Mouse (Mus musculus): ENCODE results near the gene Gnb1. TPM values are rescaled to one million over a fixed set of nuclear protein-coding genes. Genes with fewer than 3 reads are reported as not detected.
"Not testable (repeated sequence)": the region's sequence is repeated elsewhere in the genome, so short reads cannot be mapped to it uniquely, and the experiment has no call there.

The Gnb1 gene
- total RNA-seq (2021): 100 to 1,000 TPM; 444 to 453 TPM
- long read RNA-seq, experiment 1, transcript Gnb1-202 (11 exons, 3,088 nt): major isoform, 107 of 299 reads
- long read RNA-seq, experiment 1, transcript Gnb1-203 (12 exons, 3,143 nt): minor isoform, 26 of 299 reads
- long read RNA-seq, experiment 1, transcript Gnb1-201 (12 exons, 3,131 nt): minor isoform, 85 of 299 reads
- long read RNA-seq, experiment 1, transcript Gnb1-206 (4 exons, 812 nt): minor isoform, 5 of 299 reads
- long read RNA-seq, experiment 1, partial matches to known transcripts: 22 of 299 reads
- long read RNA-seq, experiment 1, other reads (novel, unspliced or antisense): 53 of 299 reads
- long read RNA-seq, experiment 2, transcript Gnb1-201 (12 exons, 3,131 nt): minor isoform, 23 of 85 reads
- long read RNA-seq, experiment 2, transcript Gnb1-203 (12 exons, 3,143 nt): minor isoform, 13 of 85 reads
- long read RNA-seq, experiment 2, transcript Gnb1-202 (11 exons, 3,088 nt): major isoform, 29 of 85 reads
- long read RNA-seq, experiment 2, partial matches to known transcripts: 3 of 85 reads
- long read RNA-seq, experiment 2, other reads (novel, unspliced or antisense): 15 of 85 reads

- peak; percentile 95 to 97 for DNase-seq
Observed at GRCm38 (mm10) chr4:155490990-155491504, at the start of gene Gnb1. TSS of gene Gnb1 (plus strand) at chr4:155491361.

- DNase-seq: no peak
Observed at GRCm38 (mm10) chr4:155442808-155443207, 48.4 kb upstream of the Gnb1 start.

GRCm38 (mm10) chr4:155451597-155451996 is 39.6 kb upstream of the Gnb1 start:
- no peak for DNase-seq

- no peak for DNase-seq
Observed at GRCm38 (mm10) chr4:155458575-155458974, 32.6 kb upstream of the Gnb1 start.

- DNase-seq: no peak
Observed at GRCm38 (mm10) chr4:155463050-155463449, 28.1 kb upstream of the Gnb1 start.

GRCm38 (mm10) chr4:155463611-155464010 is 27.6 kb upstream of the Gnb1 start:
- no peak for DNase-seq

GRCm38 (mm10) chr4:155464061-155464460 is 27.1 kb upstream of the Gnb1 start:
- DNase-seq: no peak

GRCm38 (mm10) chr4:155465607-155466006 is 25.6 kb upstream of the Gnb1 start:
- no peak for DNase-seq

- DNase-seq: no peak
Observed at GRCm38 (mm10) chr4:155466080-155466479, 25.1 kb upstream of the Gnb1 start.

GRCm38 (mm10) chr4:155467237-155468010 is 23.7 kb upstream of the Gnb1 start:
- no peak for DNase-seq

GRCm38 (mm10) chr4:155468952-155469351 is 22.2 kb upstream of the Gnb1 start, which contains the start of gene Tmem52:
TSS of gene Tmem52 (plus strand) at chr4:155469114.
- peak; percentile 67 to 79 for DNase-seq

- DNase-seq: peak; percentile 73 to 79
Observed at GRCm38 (mm10) chr4:155469590-155470262, 21.4 kb upstream of the Gnb1 start.

- DNase-seq: no peak
Observed at GRCm38 (mm10) chr4:155470263-155470953, 20.8 kb upstream of the Gnb1 start.

GRCm38 (mm10) chr4:155470997-155471396 is 20.2 kb upstream of the Gnb1 start:
- DNase-seq: no peak

- no peak for DNase-seq
Observed at GRCm38 (mm10) chr4:155471406-155471805, 19.8 kb upstream of the Gnb1 start.

- DNase-seq: no peak
Observed at GRCm38 (mm10) chr4:155472716-155473290, 18.4 kb upstream of the Gnb1 start.

- DNase-seq: peak; percentile 86 to 90
Observed at GRCm38 (mm10) chr4:155473319-155473718, 17.8 kb upstream of the Gnb1 start.

GRCm38 (mm10) chr4:155473796-155474195 is 17.4 kb upstream of the Gnb1 start:
- not testable (repeated sequence) for DNase-seq

GRCm38 (mm10) chr4:155481381-155482124 is 9.6 kb upstream of the Gnb1 start:
- peak; percentile 86 to 87 for DNase-seq

GRCm38 (mm10) chr4:155482125-155482480 is 9.1 kb upstream of the Gnb1 start:
- no peak for DNase-seq
